Mouse (Mus musculus) bone marrow, adult 2 months (tissue): Measurements from ENCODE around the gene Atp13a3. TPM values are rescaled to one million over a fixed set of nuclear protein-coding genes. Genes with fewer than 3 reads are reported as not detected.
A peak's percentile ranks its signal among the peaks of the same experiment; 100 is the strongest.

ENCODE experiments used
- H3K27ac ChIP-seq: fragments of 200-500 bp; 2 replicates; pipeline ENCODE4 v1.5.1; 2012; ENCODE audit warnings: low read depth, mild to moderate bottlenecking, control low read depth, inconsistent platforms, low read length; ENCODE audit not compliant: control insufficient read depth, poor library complexity, insufficient read depth
- H3K4me1 ChIP-seq: fragments of 200-500 bp; 2 replicates; pipeline ENCODE4 v1.6.1; 2011; ENCODE audit warnings: low read length; ENCODE audit not compliant: control insufficient read depth, insufficient read depth
- H3K4me3 ChIP-seq: fragments of 200-500 bp; replicated peaks from 2 replicates; pipeline ENCODE3; 2011; ENCODE audit warnings: mild to moderate bottlenecking, low read depth, low read length, control low read depth; ENCODE audit not compliant: control insufficient read depth
- CTCF ChIP-seq: fragments of 200-500 bp; IDR thresholded peaks from 2 replicates; pipeline ENCODE4 v1.5.1; 2011; ENCODE audit warnings: low read length, control low read depth; ENCODE audit not compliant: control insufficient read depth, insufficient read depth
- POLR2A ChIP-seq: fragments of 200-500 bp; IDR thresholded peaks from 2 replicates; pipeline ENCODE4 v1.6.1; 2011; ENCODE audit warnings: low read depth, mild to moderate bottlenecking, control low read depth, low read length, borderline replicate concordance; ENCODE audit not compliant: control insufficient read depth
- WGBS: fragments of 180-500 bp; shearing (Covaris S2); methylation state at CpG from one replicate; pipeline ENCODE4 v1.1.7; 2018; 5-methylcytosine and 5-hydroxymethylcytosine counted together
- polyA plus RNA-seq: library from polyadenylated mRNA; stranded (reverse); fragments of >200 nt; gene quantifications from 2 replicates; pipeline ENCODE4 v1.2.4, GENCODE M21; 2011; ENCODE audit warnings: low replicate concordance; ENCODE audit not compliant: missing spikeins, insufficient read depth, insufficient read length

The Atp13a3 gene
- polyA plus RNA-seq, 1 experiment: 24.2 TPM

GRCm38 (mm10) chr16:30290436-30290835 lies 115.3 kb downstream of the Atp13a3 start:
- 73% methylated on average over 6 of the region's 6 CpGs for WGBS
- no peak overlapping the region for H3K4me3 ChIP-seq
- TF ChIP-seq CTCF (no peak), POLR2A (no peak)
- no peak overlapping the region for H3K27ac ChIP-seq
- H3K4me1 ChIP-seq: no peaks in the 10 kb centered on the region

GRCm38 (mm10) chr16:30285701-30286100 lies 120.1 kb downstream of the Atp13a3 start:
- H3K4me3 ChIP-seq: no peak overlapping the region
- WGBS: 91% methylated on average over 4 of the region's 4 CpGs
- no peaks in the 10 kb centered on the region for H3K4me1 ChIP-seq
- no peak for TF ChIP-seq CTCF
- TF ChIP-seq POLR2A: no peak
- no peak overlapping the region for H3K27ac ChIP-seq

- Histone ChIP-seq H3K4me3 (no peak overlapping the region), H3K4me1 (no peaks in the 10 kb centered on the region), H3K27ac (no peak overlapping the region)
- TF ChIP-seq POLR2A: no peak
- peak; percentile 60 for TF ChIP-seq CTCF
- 2% methylated on average over 15 of the region's 15 CpGs for WGBS
Observed at GRCm38 (mm10) chr16:30283743-30284337, 121.9 kb downstream of the Atp13a3 start.

- no peaks in the 10 kb centered on the region for H3K4me1 ChIP-seq
- 24% methylated on average over 34 of the region's 34 CpGs for WGBS
- TF ChIP-seq POLR2A (no peak), CTCF (no peak)
- H3K4me3 ChIP-seq: no peak within 1 kb of the TSS
- no peak within 1 kb of the TSS for H3K27ac ChIP-seq
Observed at GRCm38 (mm10) chr16:30282844-30283495, 122.8 kb downstream of the Atp13a3 start, which contains the start of gene Lrrc15. Lrrc15 (minus strand) TSS chr16:30283256.

GRCm38 (mm10) chr16:30280676-30281297 lies 125.0 kb downstream of the Atp13a3 start:
- no peak for TF ChIP-seq CTCF
- TF ChIP-seq POLR2A: no peak
- 61% methylated on average over 4 of the region's 4 CpGs for WGBS
- Histone ChIP-seq H3K27ac (no peak overlapping the region), H3K4me1 (no peaks in the 10 kb centered on the region; the same call in 1 of the 2 replicates), H3K4me3 (no peak overlapping the region)

GRCm38 (mm10) chr16:30278406-30278805 lies 127.4 kb downstream of the Atp13a3 start:
- H3K4me3 ChIP-seq: no peak overlapping the region
- TF ChIP-seq CTCF: no peak
- TF ChIP-seq POLR2A: no peak
- H3K27ac ChIP-seq: no peak overlapping the region
- WGBS: 86% methylated on average over 11 of the region's 11 CpGs
- no peaks in the 10 kb centered on the region; the same call in 1 of the 2 replicates for H3K4me1 ChIP-seq

- TF ChIP-seq POLR2A: no peak
- TF ChIP-seq CTCF: no peak
- WGBS: 55% methylated on average over 15 of the region's 15 CpGs
- Histone ChIP-seq H3K4me1 (no peaks in the 10 kb centered on the region; the same call in 1 of the 2 replicates), H3K27ac (no peak overlapping the region), H3K4me3 (no peak overlapping the region)
Observed at GRCm38 (mm10) chr16:30275558-30276340, 130.0 kb downstream of the Atp13a3 start.

GRCm38 (mm10) chr16:30273065-30273464 lies 132.7 kb downstream of the Atp13a3 start:
- Histone ChIP-seq H3K4me1 (no peaks in the 10 kb centered on the region; the same call in 1 of the 2 replicates), H3K4me3 (no peak overlapping the region), H3K27ac (no peak overlapping the region)
- TF ChIP-seq CTCF (no peak), POLR2A (no peak)
- 88% methylated on average over 8 of the region's 8 CpGs for WGBS
